Comparison of ENCODE assay signal across 8 mouse cellular contexts in genomic region chr1:161727357-161727756, GRCm38 (mm10).
DNase-seq lines count a peak whose midpoint lies in the region; ATAC-seq and TF ChIP-seq lines count a peak whose summit lies in the region.
"Not testable (repeated sequence)": the region's sequence is repeated elsewhere in the genome, so short reads cannot be mapped to it uniquely, and the experiment has no call there.

No protein-coding gene starts in this region.

- not testable (repeated sequence) for H3K9ac ChIP-seq in forebrain, embryonic 12.5 days; intestine, postnatal 0 days (ENCODE audit: low read depth, low read length); midbrain, embryonic 14.5 days (replicated peaks; ENCODE audit: low read length); stomach, embryonic 14.5 days (replicated peaks; ENCODE audit: low read depth, low read length)

- not testable (repeated sequence) for DNase-seq in midbrain, embryonic 14.5 days

- not testable (repeated sequence) for H3K4me3 ChIP-seq in forebrain, embryonic 12.5 days (replicated peaks); intestine, postnatal 0 days (ENCODE audit: low read depth, low read length); midbrain, embryonic 14.5 days (replicated peaks; ENCODE audit: low read depth, low read length); stomach, embryonic 14.5 days (ENCODE audit: low read depth, low read length)

- not testable (repeated sequence) for H3K36me3 ChIP-seq in forebrain, embryonic 12.5 days (replicated peaks); intestine, postnatal 0 days (ENCODE audit: control insufficient read depth, insufficient read depth); midbrain, embryonic 14.5 days (ENCODE audit: control insufficient read depth, insufficient read depth, low read length); stomach, embryonic 14.5 days (ENCODE audit: control insufficient read depth, insufficient read depth, low read length)

- not testable (repeated sequence) for H3K27ac ChIP-seq in forebrain, embryonic 12.5 days; intestine, postnatal 0 days (ENCODE audit: low read depth, low read length); midbrain, embryonic 14.5 days (replicated peaks; ENCODE audit: low read depth, low read length); stomach, embryonic 14.5 days (ENCODE audit: low read length)

- not testable (repeated sequence) for H3K4me2 ChIP-seq in forebrain, embryonic 12.5 days; intestine, postnatal 0 days (replicated peaks; ENCODE audit: low read depth); midbrain, embryonic 14.5 days (ENCODE audit: low read length); stomach, embryonic 14.5 days (replicated peaks; ENCODE audit: low read depth, low read length)

- not testable (repeated sequence) for H3K9me3 ChIP-seq in forebrain, embryonic 12.5 days; intestine, postnatal 0 days (ENCODE audit: control insufficient read depth); midbrain, embryonic 14.5 days (ENCODE audit: control insufficient read depth, low read length); stomach, embryonic 14.5 days (ENCODE audit: control insufficient read depth, low read depth, low read length)

- WGBS in forebrain, embryonic 12.5 days, result 88% methylated on average over 15 of the region's 27 CpGs
- 92% methylated on average over 10 of the region's 27 CpGs for WGBS in intestine, postnatal 0 days
- 90% methylated on average over 12 of the region's 27 CpGs for WGBS in midbrain, embryonic 14.5 days
- WGBS in stomach, embryonic 14.5 days, result 84% methylated on average over 11 of the region's 27 CpGs

- not testable (repeated sequence) for TF ChIP-seq CTCF in intestine, postnatal 0 days (IDR thresholded peaks at IDR 0.05; ENCODE audit: low read depth)

- peak; percentile 76; the same call in 1 of the 2 replicates for ATAC-seq in cerebellum, adult (ENCODE audit: insufficient number of reproducible peaks, low FRiP score, low TSS enrichment)
- peak; percentile 67; the same call in 1 of the 2 replicates for ATAC-seq in forebrain, embryonic 12.5 days (ENCODE audit: low FRiP score)
- ATAC-seq in frontal cortex, adult (ENCODE audit: low TSS enrichment), result peak; percentile 72; the same call in 1 of the 2 replicates
- peak; percentile 59 to 79; a peak in 3 of 4 replicates for ATAC-seq in hematopoietic stem cell, adult 5-6 weeks (replicated peaks in 1 of 2; ENCODE audit: insufficient read depth in 1 of 2, low FRiP score in 2 of 2, low TSS enrichment in 1 of 2, low read depth in 1 of 2, poor library complexity in 2 of 2, severe bottlenecking in 2 of 2)
- ATAC-seq in intestine, postnatal 0 days, result 0 out of 2 replicates have a peak, but pooled peaks have one; percentile 19
- peak; percentile 79 for ATAC-seq in megakaryocyte, adult 5-6 weeks (ENCODE audit: poor library complexity, severe bottlenecking)
- 0 out of 2 replicates have a peak, but pooled peaks have one; percentile 57 for ATAC-seq in midbrain, embryonic 14.5 days (ENCODE audit: low FRiP score, low TSS enrichment)
- 0 out of 2 replicates have a peak, but pooled peaks have one; percentile 49 for ATAC-seq in stomach, embryonic 14.5 days (ENCODE audit: insufficient number of reproducible peaks, insufficient read depth, low FRiP score, low read depth)

- H3K4me1 ChIP-seq in forebrain, embryonic 12.5 days; intestine, postnatal 0 days (replicated peaks; ENCODE audit: control insufficient read depth, insufficient read depth, low read length); midbrain, embryonic 14.5 days (ENCODE audit: control insufficient read depth, insufficient read depth, low read length); stomach, embryonic 14.5 days (ENCODE audit: control insufficient read depth, insufficient read depth, low read length): not testable (repeated sequence)

- H3K27me3 ChIP-seq in forebrain, embryonic 12.5 days; intestine, postnatal 0 days (replicated peaks; ENCODE audit: control insufficient read depth, insufficient read depth, low read length); midbrain, embryonic 14.5 days (ENCODE audit: control insufficient read depth, insufficient read depth, low read length); stomach, embryonic 14.5 days (ENCODE audit: control insufficient read depth, insufficient read depth, low read length): not testable (repeated sequence)

Comparison
In these comparisons a context has a peak if more than half of its experiments do, and no peak if none do; other contexts are left out.
1. ATAC-seq: peak in every context shown above with its lines; median percentile 79 in megakaryocyte, adult 5-6 weeks; 76 in cerebellum, adult; 72 in frontal cortex, adult; 69 in hematopoietic stem cell, adult 5-6 weeks; 67 in forebrain, embryonic 12.5 days; 57 in midbrain, embryonic 14.5 days; 49 in stomach, embryonic 14.5 days; 19 in intestine, postnatal 0 days.